Mouse (Mus musculus): ENCODE measurements around the gene Lats2. TPM values are rescaled to one million over a fixed set of nuclear protein-coding genes. Genes with fewer than 3 reads are reported as not detected.
"Not testable (repeated sequence)": the region's sequence is repeated elsewhere in the genome, so short reads cannot be mapped to it uniquely, and the experiment has no call there.

Gene Lats2
- polyA plus RNA-seq, 1 experiment from 2014 or later, result 15.0 TPM

GRCm38 (mm10) chr14:57756094-57756493 is 2.1 kb downstream of the Lats2 start:
- H3K4me1 ChIP-seq, result peaks cover 14% of the 10 kb centered on the region
- no peaks in the 10 kb centered on the region for H3K9me3 ChIP-seq
- no peak for ATAC-seq (ENCODE audit: low FRiP score)
- no peak overlapping the region for H3K27ac ChIP-seq
- no peak overlapping the region for H3K4me3 ChIP-seq (replicated peaks)
- H3K9ac ChIP-seq, result no peak overlapping the region
- H3K36me3 ChIP-seq (replicated peaks), result no peaks in the 10 kb centered on the region
- 85% methylated on average over 4 of the region's 4 CpGs for WGBS
- no peak overlapping the region for H3K4me2 ChIP-seq
- peaks cover 6% of the 10 kb centered on the region; the same call in 1 of the 2 replicates for H3K27me3 ChIP-seq

- Histone ChIP-seq H3K27me3 (peaks cover 6% of the 10 kb centered on the region; the same call in 1 of the 2 replicates), H3K36me3 (replicated peaks) (no peaks in the 10 kb centered on the region), H3K9ac (no peak overlapping the region), H3K4me2 (no peak overlapping the region), H3K27ac (no peak overlapping the region), H3K4me1 (peaks cover 10% of the 10 kb centered on the region; the same call in 1 of the 2 replicates), H3K9me3 (no peaks in the 10 kb centered on the region), H3K4me3 (replicated peaks) (no peak overlapping the region)
- no peak for ATAC-seq (ENCODE audit: low FRiP score)
- WGBS, result 94% methylated on average over 2 of the region's 2 CpGs
Measured at GRCm38 (mm10) chr14:57755661-57756060, 2.5 kb downstream of the Lats2 start.

GRCm38 (mm10) chr14:57753351-57753992 is 4.7 kb downstream of the Lats2 start:
- H3K4me3 ChIP-seq (replicated peaks), result no peak overlapping the region
- no peak overlapping the region for H3K4me2 ChIP-seq
- no peak overlapping the region for H3K9ac ChIP-seq
- 13% methylated on average over 9 of the region's 9 CpGs for WGBS
- peaks cover 6% of the 10 kb centered on the region; the same call in 1 of the 2 replicates for H3K27me3 ChIP-seq
- H3K27ac ChIP-seq, result peak overlapping the region; percentile 46; the same call in 1 of the 2 replicates
- no peaks in the 10 kb centered on the region for H3K36me3 ChIP-seq (replicated peaks)
- ATAC-seq (ENCODE audit: low FRiP score), result no peak
- H3K4me1 ChIP-seq, result peaks cover 10% of the 10 kb centered on the region; the same call in 1 of the 2 replicates
- no peaks in the 10 kb centered on the region for H3K9me3 ChIP-seq

GRCm38 (mm10) chr14:57751006-57751405 is 7.2 kb downstream of the Lats2 start:
- H3K36me3 ChIP-seq (replicated peaks); H3K27me3 ChIP-seq; ATAC-seq (ENCODE audit: low FRiP score); H3K4me2 ChIP-seq; H3K9me3 ChIP-seq; H3K9ac ChIP-seq; H3K4me3 ChIP-seq (replicated peaks); H3K27ac ChIP-seq: not testable (repeated sequence)
- peaks cover 15% of the 10 kb centered on the region for H3K4me1 ChIP-seq

GRCm38 (mm10) chr14:57749501-57749900 is 8.7 kb downstream of the Lats2 start:
- 56% methylated on average over 2 of the region's 2 CpGs for WGBS
- Histone ChIP-seq H3K4me3 (replicated peaks) (no peak overlapping the region), H3K9ac (no peak overlapping the region), H3K27ac (no peak overlapping the region), H3K27me3 (no peaks in the 10 kb centered on the region), H3K4me2 (no peak overlapping the region), H3K9me3 (no peaks in the 10 kb centered on the region), H3K4me1 (peaks cover 23% of the 10 kb centered on the region), H3K36me3 (replicated peaks) (no peaks in the 10 kb centered on the region)
- ATAC-seq (ENCODE audit: low FRiP score), result no peak

GRCm38 (mm10) chr14:57746001-57746771 is 12.0 kb downstream of the Lats2 start, which contains the start of gene Gm49361:
TSS of gene Gm49361 (minus strand) at chr14:57746103.
- Histone ChIP-seq H3K27me3 (no peaks in the 10 kb centered on the region), H3K9ac (peak within 1 kb of the TSS; percentile 88), H3K27ac (peak within 1 kb of the TSS; percentile 74), H3K36me3 (replicated peaks) (no peaks in the 10 kb centered on the region), H3K4me1 (peaks cover 20% of the 10 kb centered on the region), H3K9me3 (no peaks in the 10 kb centered on the region), H3K4me2 (peak within 1 kb of the TSS; percentile 88), H3K4me3 (replicated peaks) (peak within 1 kb of the TSS; percentile 92)
- ATAC-seq (ENCODE audit: low FRiP score), result peak; percentile 88
- WGBS, result under 1% methylated on average over 64 of the region's 68 CpGs

- Histone ChIP-seq H3K27me3 (no peaks in the 10 kb centered on the region), H3K9ac (peak overlapping the region; percentile 88), H3K4me3 (replicated peaks) (peak overlapping the region; percentile 92), H3K9me3 (no peaks in the 10 kb centered on the region), H3K36me3 (replicated peaks) (no peaks in the 10 kb centered on the region), H3K27ac (peak overlapping the region; percentile 74), H3K4me1 (peaks cover 20% of the 10 kb centered on the region), H3K4me2 (peak overlapping the region; percentile 88)
- peak; percentile 76 for ATAC-seq (ENCODE audit: low FRiP score)
- WGBS, result under 1% methylated on average over 73 of the region's 103 CpGs
Measured at GRCm38 (mm10) chr14:57745291-57745969, 12.8 kb downstream of the Lats2 start.

- Histone ChIP-seq H3K9ac (no peak overlapping the region; the same call in 1 of the 2 replicates), H3K4me3 (replicated peaks) (peak overlapping the region; percentile 92), H3K27ac (no peak overlapping the region), H3K27me3 (no peaks in the 10 kb centered on the region), H3K36me3 (replicated peaks) (no peaks in the 10 kb centered on the region), H3K9me3 (no peaks in the 10 kb centered on the region), H3K4me1 (peaks cover 20% of the 10 kb centered on the region), H3K4me2 (peak overlapping the region; percentile 88)
- ATAC-seq (ENCODE audit: low FRiP score), result no peak
- WGBS, result under 1% methylated on average over 8 of the region's 8 CpGs
Measured at GRCm38 (mm10) chr14:57744547-57744946, 13.6 kb downstream of the Lats2 start.

- WGBS, result 87% methylated on average over 8 of the region's 8 CpGs
- peaks cover 19% of the 10 kb centered on the region for H3K4me1 ChIP-seq
- no peak overlapping the region for H3K4me3 ChIP-seq (replicated peaks)
- H3K4me2 ChIP-seq, result no peak overlapping the region
- ATAC-seq (ENCODE audit: low FRiP score), result no peak
- H3K27ac ChIP-seq, result no peak overlapping the region
- H3K9me3 ChIP-seq, result no peaks in the 10 kb centered on the region
- no peaks in the 10 kb centered on the region for H3K36me3 ChIP-seq (replicated peaks)
- no peaks in the 10 kb centered on the region for H3K27me3 ChIP-seq
- H3K9ac ChIP-seq, result no peak overlapping the region
Measured at GRCm38 (mm10) chr14:57740651-57741050, 17.5 kb downstream of the Lats2 start.

GRCm38 (mm10) chr14:57737089-57737488 is 21.1 kb downstream of the Lats2 start:
- no peak overlapping the region for H3K27ac ChIP-seq
- H3K9ac ChIP-seq, result no peak overlapping the region
- no peaks in the 10 kb centered on the region for H3K27me3 ChIP-seq
- ATAC-seq (ENCODE audit: low FRiP score), result no peak
- H3K9me3 ChIP-seq, result no peaks in the 10 kb centered on the region
- no peak overlapping the region for H3K4me2 ChIP-seq
- no peaks in the 10 kb centered on the region for H3K36me3 ChIP-seq (replicated peaks)
- no peak overlapping the region for H3K4me3 ChIP-seq (replicated peaks)
- H3K4me1 ChIP-seq, result peaks cover 8% of the 10 kb centered on the region; the same call in 1 of the 2 replicates

GRCm38 (mm10) chr14:57736141-57736540 is 22.0 kb downstream of the Lats2 start:
- no peaks in the 10 kb centered on the region for H3K27me3 ChIP-seq
- H3K9me3 ChIP-seq, result no peaks in the 10 kb centered on the region
- no peak for ATAC-seq (ENCODE audit: low FRiP score)
- H3K4me3 ChIP-seq (replicated peaks), result no peak overlapping the region
- WGBS, result 80% methylated on average over 4 of the region's 4 CpGs
- no peak overlapping the region for H3K9ac ChIP-seq
- no peaks in the 10 kb centered on the region for H3K36me3 ChIP-seq (replicated peaks)
- H3K4me2 ChIP-seq, result no peak overlapping the region
- no peak overlapping the region for H3K27ac ChIP-seq
- peaks cover 11% of the 10 kb centered on the region; the same call in 1 of the 2 replicates for H3K4me1 ChIP-seq

- peak; percentile 53; the same call in 1 of the 2 replicates for ATAC-seq (ENCODE audit: low FRiP score)
- Histone ChIP-seq H3K4me3 (replicated peaks) (no peak overlapping the region), H3K27me3 (no peaks in the 10 kb centered on the region), H3K4me1 (peaks cover 26% of the 10 kb centered on the region), H3K9me3 (no peaks in the 10 kb centered on the region), H3K4me2 (no peak overlapping the region), H3K36me3 (replicated peaks) (no peaks in the 10 kb centered on the region), H3K27ac (0 out of 2 replicates have a peak overlapping the region, but pooled peaks have one; percentile 19), H3K9ac (no peak overlapping the region)
- WGBS, result 44% methylated on average over 6 of the region's 6 CpGs
Measured at GRCm38 (mm10) chr14:57732668-57733293, 25.4 kb downstream of the Lats2 start.

All from forebrain, embryonic 12.5 days (tissue).